Comparison of ENCODE assay signal across 8 mouse cellular contexts in the genomic region with DNA sequence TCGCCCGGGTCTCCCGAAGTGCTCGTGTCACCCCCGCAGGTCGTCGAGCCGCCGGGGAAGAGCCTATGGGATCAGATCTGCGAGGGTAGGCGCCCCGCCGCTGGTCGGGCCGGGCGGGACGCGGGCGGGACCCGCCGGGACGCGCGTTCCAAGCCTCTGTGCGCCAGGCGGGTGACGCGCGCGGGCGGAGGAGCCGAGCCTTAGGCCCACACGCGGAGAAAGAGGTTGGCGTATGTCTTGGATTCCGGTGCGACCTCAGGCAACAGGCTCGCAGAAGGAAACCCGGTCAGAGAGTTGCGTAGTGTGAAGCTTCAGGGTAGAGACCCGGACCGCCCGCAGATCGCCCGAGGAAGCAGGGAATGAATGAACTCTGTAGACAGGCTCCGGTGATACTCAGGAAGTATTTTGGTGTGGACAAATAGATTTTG. TPM values are rescaled to one million over a fixed set of nuclear protein-coding genes. Genes with fewer than 3 reads are reported as not detected.
DNase-seq lines count a peak whose midpoint lies in the region; ATAC-seq and TF ChIP-seq lines count a peak whose summit lies in the region.

A gene (minus strand): TSS at position 378 of the 428 bp plus-strand sequence.

- H3K27me3 ChIP-seq in thymus, adult 2 months (ENCODE audit: control insufficient read depth, insufficient read depth, low read length), result no peaks in the 10 kb centered on the region
- no peaks in the 10 kb centered on the region for H3K27me3 ChIP-seq in embryonic facial prominence, embryonic 11.5 days (ENCODE audit: control insufficient read depth, insufficient read depth, low read length)
- no peaks in the 10 kb centered on the region for H3K27me3 ChIP-seq in heart, embryonic 13.5 days (replicated peaks)
- no peaks in the 10 kb centered on the region for H3K27me3 ChIP-seq in myocyte (ENCODE audit: control insufficient read depth, insufficient read depth, insufficient read length)

- no peak for DNase-seq in thymus, adult 2 months
- no peak for DNase-seq in thymus, adult 18-20 months
- peak; percentile 55 for DNase-seq in embryonic facial prominence, embryonic 11.5 days (ENCODE audit: low spot score)
- DNase-seq in left cerebral cortex, postnatal 25 days (ENCODE audit: low spot score in 2 of 2), result no peak
- no peak for DNase-seq in c-Kit-positive CD71-positive TER-119-positive erythroid progenitor cells, embryonic 14.5 days (ENCODE audit: low spot score)
- DNase-seq in urinary bladder, postnatal 14 days (ENCODE audit: low spot score), result no peak

- peak within 1 kb of the TSS; percentile 60 for H3ac ChIP-seq in myocyte (ENCODE audit: control insufficient read depth, insufficient read length)

- TF ChIP-seq CTCF in thymus, adult 2 months (IDR thresholded peaks at IDR 0.05; ENCODE audit: borderline replicate concordance, control insufficient read depth, extremely low read depth, insufficient read depth, low read length, poor library complexity), result no peak

- 1% methylated on average over 46 of the region's 46 CpGs for WGBS in thymus, adult 2 months
- under 1% methylated on average over 45 of the region's 46 CpGs for WGBS in embryonic facial prominence, embryonic 11.5 days
- under 1% methylated on average over 46 of the region's 46 CpGs for WGBS in heart, embryonic 13.5 days

- H3K79me2 ChIP-seq in myocyte (ENCODE audit: control insufficient read depth, insufficient read depth), result peaks cover 27% of the 10 kb centered on the region

- peak; percentile 80 for ATAC-seq in embryonic facial prominence, embryonic 11.5 days (replicated peaks; ENCODE audit: insufficient number of reproducible peaks, low FRiP score, low TSS enrichment, low read depth)
- ATAC-seq in heart, embryonic 13.5 days (ENCODE audit: extremely low read depth, insufficient number of reproducible peaks, low FRiP score, low TSS enrichment), result peak; percentile 51; the same call in 1 of the 2 replicates

- H3K27ac ChIP-seq in thymus, adult 2 months (ENCODE audit: control insufficient read depth, insufficient read depth, low read length), result no peak within 1 kb of the TSS
- H3K27ac ChIP-seq in embryonic facial prominence, embryonic 11.5 days (replicated peaks; ENCODE audit: low read depth, low read length), result no peak within 1 kb of the TSS
- H3K27ac ChIP-seq in heart, embryonic 13.5 days (replicated peaks), result peak within 1 kb of the TSS; percentile 59

- intact Hi-C loops in left cerebral cortex, postnatal 25 days (cut with DNase I), result loop anchor here (1.0 kb wide), 1 partner anchor 138 kb away; no protein-coding TSS in a partner anchor

- no peak; the same call in 1 of the 2 replicates for TF ChIP-seq POLR2A in thymus, adult 2 months (IDR thresholded peaks at IDR 0.05; ENCODE audit: control insufficient read depth, extremely low read depth, insufficient read depth, low read length, poor library complexity)
- TF ChIP-seq POLR2A in myocyte (IDR thresholded peaks at IDR 0.05; ENCODE audit: insufficient read length, low read depth), result no peak

- H3K4me1 ChIP-seq in thymus, adult 2 months (replicated peaks; ENCODE audit: control insufficient read depth, insufficient read depth, low read length), result peaks cover 9% of the 10 kb centered on the region
- no peaks in the 10 kb centered on the region; the same call in 1 of the 2 replicates for H3K4me1 ChIP-seq in embryonic facial prominence, embryonic 11.5 days (ENCODE audit: control insufficient read depth, insufficient read depth, low read length)
- H3K4me1 ChIP-seq in heart, embryonic 13.5 days, result peaks cover 41% of the 10 kb centered on the region

- no peaks in the 10 kb centered on the region for H3K9me3 ChIP-seq in embryonic facial prominence, embryonic 11.5 days (replicated peaks; ENCODE audit: control insufficient read depth, low read length)
- H3K9me3 ChIP-seq in heart, embryonic 13.5 days, result no peaks in the 10 kb centered on the region

- H3K4me3 ChIP-seq in thymus, adult 2 months (ENCODE audit: control insufficient read depth, insufficient read depth, low read length), result peak within 1 kb of the TSS; percentile 87
- H3K4me3 ChIP-seq in embryonic facial prominence, embryonic 11.5 days (ENCODE audit: low read depth, low read length), result peak within 1 kb of the TSS; percentile 82
- H3K4me3 ChIP-seq in heart, embryonic 13.5 days, result peak within 1 kb of the TSS; percentile 92
- H3K4me3 ChIP-seq in myocyte, result peak within 1 kb of the TSS; percentile 90

- H3K4me2 ChIP-seq in embryonic facial prominence, embryonic 11.5 days (ENCODE audit: low read depth, low read length), result peak within 1 kb of the TSS; percentile 67
- H3K4me2 ChIP-seq in heart, embryonic 13.5 days, result peak within 1 kb of the TSS; percentile 93
- H3K4me2 ChIP-seq in myocyte (ENCODE audit: low read depth), result peak within 1 kb of the TSS; percentile 99

- peak within 1 kb of the TSS; percentile 80 for H3K9ac ChIP-seq in embryonic facial prominence, embryonic 11.5 days (replicated peaks; ENCODE audit: low read length)
- H3K9ac ChIP-seq in heart, embryonic 13.5 days, result peak within 1 kb of the TSS; percentile 90

- no peaks in the 10 kb centered on the region; the same call in 1 of the 2 replicates for H3K36me3 ChIP-seq in thymus, adult 2 months (ENCODE audit: control insufficient read depth, insufficient read depth, low read length)
- H3K36me3 ChIP-seq in embryonic facial prominence, embryonic 11.5 days (replicated peaks; ENCODE audit: control insufficient read depth, insufficient read depth, low read depth, low read length), result peaks cover 2% of the 10 kb centered on the region; the same call in 1 of the 2 replicates
- peaks cover 28% of the 10 kb centered on the region for H3K36me3 ChIP-seq in heart, embryonic 13.5 days
- peaks cover 10% of the 10 kb centered on the region for H3K36me3 ChIP-seq in myocyte (ENCODE audit: control insufficient read depth, insufficient read depth)

TF ChIP-seq in myocyte, 11 proteins besides CTCF, POLR2A, EP300 and RAD21:
- TF ChIP-seq MYOD1 (IDR thresholded peaks at IDR 0.05; ENCODE audit: control insufficient read depth in 1 of 3, insufficient read length in 2 of 3, low read depth in 2 of 3) (no peak), POLR2AphosphoS2 (IDR thresholded peaks at IDR 0.05; ENCODE audit: insufficient read length, low read depth) (no peak), CEBPB (IDR thresholded peaks at IDR 0.05; ENCODE audit: insufficient read depth, poor library complexity, severe bottlenecking) (no peak), E2F4 (IDR thresholded peaks at IDR 0.05; ENCODE audit: insufficient read depth) (no peak), MAX (IDR thresholded peaks at IDR 0.05; ENCODE audit: low read depth) (no peak)
TF ChIP-seq in myocyte: peak in this region for 0.

RNA-seq across cellular contexts. Expression of the gene that starts here (rescaled TPM):
- 11.8 and 13.3 TPM in 2 replicates for polyA plus RNA-seq in thymus, adult 2 months (2012; rRNA removed)
- polyA plus RNA-seq in embryonic facial prominence, embryonic 11.5 days (2014; fragmentation: Nextera tagmentation; extraction: Ambion mirVana), result 119 and 122 TPM in 2 replicates
- polyA plus RNA-seq in heart, embryonic 13.5 days (2015; fragmentation: Nextera tagmentation; extraction: Ambion mirVana), result 55.0 and 68.3 TPM in 2 replicates
- 10 to 100 TPM; 26.6 to 27.5 TPM for total RNA-seq in left cerebral cortex, postnatal 25 days (2021)
- polyA plus RNA-seq in myocyte (2012; fragmentation: generic; extraction: Trizol), result 13.0 TPM
